ENCODE assay signal across 19 mouse cellular contexts in the genomic region with DNA sequence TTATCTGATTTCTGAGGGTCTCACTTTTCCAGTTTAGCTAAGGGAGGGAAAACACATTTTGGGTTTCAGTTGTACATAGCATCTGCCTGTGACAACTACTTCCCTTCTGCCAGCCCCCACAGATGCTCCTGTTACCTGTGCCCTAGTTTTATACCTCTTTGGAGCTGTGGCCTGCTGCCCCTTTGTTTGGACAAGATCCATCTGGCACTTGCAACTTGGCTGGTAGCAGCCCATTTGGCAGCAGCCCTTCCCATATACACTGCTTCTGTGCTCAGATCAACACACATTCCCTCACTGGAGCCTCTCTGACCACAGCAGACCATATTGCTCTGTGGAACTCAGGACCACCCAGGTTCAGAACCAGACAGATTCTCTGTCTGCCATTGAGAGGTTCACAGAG.
DNase-seq lines count a peak whose midpoint lies in the region; ATAC-seq lines count a peak whose summit lies in the region.
"Had no signal": no experiment of that assay in that cellular context is flagged by ENCODE, and none has a peak within 500 bp of the region (broad histone marks: within the 10 kb centered on the region; RNA-seq: fewer than 3 reads in every experiment).

No protein-coding gene starts in this region.

- no peak overlapping the region for H3K4me2 ChIP-seq in heart, embryonic 11.5 days
- H3K4me2 ChIP-seq in midbrain, embryonic 11.5 days = no peak overlapping the region
- H3K4me2 ChIP-seq in midbrain, embryonic 15.5 days = no peak overlapping the region
- H3K4me2 ChIP-seq: embryonic facial prominence, embryonic 13.5 days; forebrain, embryonic 12.5 days; heart, embryonic 13.5 days; hindbrain, embryonic 13.5 days had no signal

- H3K27ac ChIP-seq in heart, embryonic 11.5 days (ENCODE audit: low read depth, low read length) = no peak overlapping the region
- H3K27ac ChIP-seq in midbrain, embryonic 11.5 days (ENCODE audit: low read depth, low read length) = no peak overlapping the region
- H3K27ac ChIP-seq in midbrain, embryonic 15.5 days = no peak overlapping the region
- H3K27ac ChIP-seq: embryonic facial prominence, embryonic 13.5 days; forebrain, embryonic 12.5 days; heart, embryonic 13.5 days; hindbrain, embryonic 13.5 days; hindbrain, postnatal 0 days had no signal

- no peaks in the 10 kb centered on the region for H3K4me1 ChIP-seq in heart, embryonic 11.5 days (ENCODE audit: control insufficient read depth, insufficient read depth, low read length)
- H3K4me1 ChIP-seq in midbrain, embryonic 11.5 days (ENCODE audit: control insufficient read depth, insufficient read depth, low read length) = no peaks in the 10 kb centered on the region
- H3K4me1 ChIP-seq in midbrain, embryonic 15.5 days = no peaks in the 10 kb centered on the region
- H3K4me1 ChIP-seq: forebrain, embryonic 12.5 days; heart, embryonic 13.5 days; hindbrain, embryonic 13.5 days had no signal

- no peak for ATAC-seq in heart, embryonic 11.5 days (replicated peaks; ENCODE audit: insufficient number of reproducible peaks, low FRiP score, low TSS enrichment)
- ATAC-seq in midbrain, embryonic 11.5 days (ENCODE audit: low FRiP score) = no peak
- no peak for ATAC-seq in midbrain, embryonic 15.5 days (replicated peaks)
- ATAC-seq: activated CD4-positive, CD25-positive, alpha-beta regulatory T cell, adult 4 months; forebrain, embryonic 16.5 days; hindbrain, postnatal 0 days; Patski had no signal

- no peaks in the 10 kb centered on the region for H3K27me3 ChIP-seq in heart, embryonic 11.5 days (ENCODE audit: control insufficient read depth, insufficient read depth, low read length)
- no peaks in the 10 kb centered on the region for H3K27me3 ChIP-seq in midbrain, embryonic 11.5 days (ENCODE audit: control insufficient read depth, insufficient read depth, low read length)
- no peaks in the 10 kb centered on the region for H3K27me3 ChIP-seq in midbrain, embryonic 15.5 days (replicated peaks)
- H3K27me3 ChIP-seq: embryonic facial prominence, embryonic 13.5 days; forebrain, embryonic 12.5 days; heart, embryonic 13.5 days; hindbrain, embryonic 13.5 days; Patski had no signal

- no peak overlapping the region for H3K9ac ChIP-seq in heart, embryonic 11.5 days (ENCODE audit: low read depth, low read length)
- H3K9ac ChIP-seq in midbrain, embryonic 11.5 days (ENCODE audit: low read length) = no peak overlapping the region
- no peak overlapping the region for H3K9ac ChIP-seq in midbrain, embryonic 15.5 days
- H3K9ac ChIP-seq: embryonic facial prominence, embryonic 13.5 days; forebrain, embryonic 12.5 days; heart, embryonic 13.5 days; hindbrain, embryonic 13.5 days had no signal

- H3K36me3 ChIP-seq in heart, embryonic 11.5 days (ENCODE audit: control insufficient read depth, insufficient read depth, low read length) = no peaks in the 10 kb centered on the region
- H3K36me3 ChIP-seq in midbrain, embryonic 11.5 days (ENCODE audit: control insufficient read depth, insufficient read depth, low read length) = no peaks in the 10 kb centered on the region
- H3K36me3 ChIP-seq in midbrain, embryonic 15.5 days (replicated peaks) = no peaks in the 10 kb centered on the region
- H3K36me3 ChIP-seq: embryonic facial prominence, embryonic 13.5 days; forebrain, embryonic 12.5 days; heart, embryonic 13.5 days; hindbrain, embryonic 13.5 days had no signal

- H3K9me3 ChIP-seq in heart, embryonic 11.5 days (replicated peaks; ENCODE audit: control insufficient read depth, low read length) = no peaks in the 10 kb centered on the region
- no peaks in the 10 kb centered on the region for H3K9me3 ChIP-seq in midbrain, embryonic 11.5 days (ENCODE audit: control insufficient read depth, low read length)
- no peaks in the 10 kb centered on the region for H3K9me3 ChIP-seq in midbrain, embryonic 15.5 days
- H3K9me3 ChIP-seq: forebrain, embryonic 12.5 days; hindbrain, embryonic 13.5 days had no signal

- peak; percentile 6 for DNase-seq in cerebellum, adult 9-10 months
- DNase-seq in cerebellum, adult 18-20 months = no peak
- DNase-seq in heart, adult 18-20 months = peak; percentile 6 to 11
- DNase-seq in midbrain, embryonic 11.5 days (ENCODE audit: low spot score, missing footprints) = peak; percentile 14
- no peak for DNase-seq in gastrocnemius, adult 8-10 months (ENCODE audit: low spot score in 2 of 2)
- DNase-seq: adrenal gland, postnatal 36 days; gastrocnemius, postnatal 14 days; kidney, adult 11 months; kidney, adult 9 months had no signal

- no peak overlapping the region for H3K4me3 ChIP-seq in heart, embryonic 11.5 days (ENCODE audit: low read depth, low read length)
- H3K4me3 ChIP-seq in midbrain, embryonic 11.5 days (ENCODE audit: low read depth, low read length) = no peak overlapping the region
- H3K4me3 ChIP-seq in midbrain, embryonic 15.5 days = no peak overlapping the region
- H3K4me3 ChIP-seq: embryonic facial prominence, embryonic 13.5 days; forebrain, embryonic 12.5 days; heart, embryonic 13.5 days; hindbrain, embryonic 13.5 days had no signal

Comparison
In these comparisons a context has a peak if more than half of its experiments do, and no peak if none do; other contexts are left out.
1. DNase-seq: peak in cerebellum, adult 9-10 months (single experiment), heart, adult 18-20 months (2 of 2) and midbrain, embryonic 11.5 days (single experiment); none in cerebellum, adult 18-20 months (0 of 2) and gastrocnemius, adult 8-10 months (0 of 2).